ENCODE assay signal across 8 mouse cellular contexts in genomic region chr16:93815856-93816736, GRCm38 (mm10). TPM values are rescaled to one million over a fixed set of nuclear protein-coding genes. Genes with fewer than 3 reads are reported as not detected.
DNase-seq lines count a peak whose midpoint lies in the region; TF ChIP-seq lines count a peak whose summit lies in the region.

No protein-coding gene starts in this region.

- no peaks in the 10 kb centered on the region for H3K36me3 ChIP-seq in kidney, adult 2 months (ENCODE audit: control insufficient read depth, insufficient read depth, low read length)

- peak; percentile 63 for DNase-seq in urinary bladder, postnatal 14 days (ENCODE audit: low spot score)
- no peak for DNase-seq in urinary bladder, adult 2 months (ENCODE audit: low spot score)
- peak; percentile 69 for DNase-seq in brain, adult 2 months (ENCODE audit: low read depth, low spot score)
- peak; percentile 85 to 94 for DNase-seq in heart, adult 18-20 months
- DNase-seq in kidney, adult 2 months = peak; percentile 93
- DNase-seq in lung, adult 18-20 months = peak; percentile 88 to 89
- DNase-seq in spleen, adult 18-20 months = peak; percentile 78 to 82
- no peak for DNase-seq in cerebellum, postnatal 14 days

- no peak for TF ChIP-seq POLR2A in kidney, adult 2 months (IDR thresholded peaks at IDR 0.05; ENCODE audit: low read depth, low read length)

- peaks cover 14% of the 10 kb centered on the region; the same call in 1 of the 2 replicates for H3K4me1 ChIP-seq in kidney, adult 2 months (ENCODE audit: control insufficient read depth, insufficient read depth, low read length)

- no peak for TF ChIP-seq CTCF in kidney, adult 2 months (conservative IDR thresholded peaks at IDR 0.05; ENCODE audit: insufficient read depth, insufficient read length, low read depth, low read length)

- H3K4me3 ChIP-seq in kidney, adult 2 months (ENCODE audit: insufficient read depth, low read depth, low read length) = peak overlapping the region; percentile 25; the same call in 1 of the 2 replicates

- 32% methylated on average over 20 of the region's 20 CpGs for WGBS in kidney, adult 2 months

- peak overlapping the region; percentile 88 for H3K27ac ChIP-seq in kidney, adult 2 months (ENCODE audit: insufficient read depth, low read depth, low read length)

- H3K27me3 ChIP-seq in kidney, adult 2 months (replicated peaks; ENCODE audit: control insufficient read depth, insufficient read depth, low read length) = no peaks in the 10 kb centered on the region

RNA-seq across cellular contexts. Expression of gene Morc3, which starts 15.8 kb away (rescaled TPM):
- 23.1 and 28.4 TPM in 2 replicates for polyA plus RNA-seq in urinary bladder, adult 2 months (2012; rRNA removed)
- total RNA-seq in heart, adult 18-20 months (2021) = 10 to 100 TPM; 13.2 to 20.1 TPM
- polyA plus RNA-seq in kidney, adult 2 months (2012; rRNA removed) = 5.3 and 6.4 TPM in 2 replicates

Comparison
In these comparisons a context has a peak if more than half of its experiments do, and no peak if none do; other contexts are left out.
1. DNase-seq: peak in urinary bladder, postnatal 14 days (single experiment), brain, adult 2 months (single experiment), heart, adult 18-20 months (2 of 2), kidney, adult 2 months (single experiment), lung, adult 18-20 months (2 of 2) and spleen, adult 18-20 months (2 of 2); none in urinary bladder, adult 2 months (single experiment) and cerebellum, postnatal 14 days (0 of 2).